Mouse (Mus musculus) hindbrain, postnatal 0 days (tissue): ENCODE measurements at regions not wholly inside any gene's neighbourhood (a gene's known extent, or its start where the extent isn't known, plus 50 kb on each side); places are given as distances from the start of the nearest gene placed in this dataset.
A peak's percentile ranks its signal among the peaks of the same experiment; 100 is the strongest.

Experiments used
- ATAC-seq: fragments of 200-750 bp; cut with Nextera tagmentation; 2 replicates; pipeline ENCODE4 v1.8.0; 2017; ENCODE audit warnings: mild to moderate bottlenecking, moderate TSS enrichment, moderate library complexity
- DNase-seq: peaks from one replicate; pipeline ENCODE4 v3.0.0-alpha.2; 2015; ENCODE audit warnings: low spot score
- H3K27ac ChIP-seq: fragments of 300-500 bp; sonication (generic); 2 replicates; pipeline ENCODE4 v1.5.1; 2014; ENCODE audit warnings: mild to moderate bottlenecking
- H3K27me3 ChIP-seq: fragments of 300-500 bp; sonication (generic); 2 replicates; pipeline ENCODE4 v1.6.1; 2014; ENCODE audit warnings: low read length, mixed read lengths; ENCODE audit not compliant: insufficient read depth
- H3K36me3 ChIP-seq: fragments of 300-500 bp; sonication (generic); 2 replicates; pipeline ENCODE4 v1.6.1; 2014; ENCODE audit warnings: low read length, mixed read lengths; ENCODE audit not compliant: insufficient read depth
- H3K4me1 ChIP-seq: fragments of 300-500 bp; sonication (generic); 2 replicates; pipeline ENCODE4 v1.6.1; 2014; ENCODE audit warnings: antibody characterized with exemption, low read length, mixed read lengths; ENCODE audit not compliant: insufficient read depth
- H3K4me2 ChIP-seq: fragments of 300-500 bp; sonication (generic); 2 replicates; pipeline ENCODE4 v1.6.1; 2014; ENCODE audit warnings: low read depth, mild to moderate bottlenecking, low read length, moderate library complexity, mixed read lengths
- H3K4me3 ChIP-seq: fragments of 300-500 bp; sonication (generic); 2 replicates; pipeline ENCODE4 v1.5.1; 2014; ENCODE audit warnings: low read length
- H3K9ac ChIP-seq: fragments of 300-500 bp; sonication (generic); replicated peaks from 2 replicates; pipeline ENCODE4 v1.6.1; 2014; ENCODE audit warnings: mild to moderate bottlenecking, low read length, moderate library complexity, mixed read lengths
- H3K9me3 ChIP-seq: fragments of 300-500 bp; sonication (generic); 2 replicates; pipeline ENCODE4 v1.6.1; 2016; ENCODE audit warnings: low read length, mixed read lengths
- CTCF ChIP-seq: IDR thresholded peaks from 2 replicates; pipeline ENCODE4 v1.5.1; 2016; ENCODE audit warnings: antibody characterized with exemption, control low read depth, low read depth
- WGBS: fragments of 180-500 bp; shearing (Covaris S2); extraction: QIAGEN DNeasy Blood & Tissue Kit; methylation state at CpG from one replicate; pipeline ENCODE4 v1.1.7; 2014; 5-methylcytosine and 5-hydroxymethylcytosine counted together

- no peak for ATAC-seq
- no peaks in the 10 kb centered on the region for H3K27me3 ChIP-seq
- WGBS, result 63% methylated on average over 3 of the region's 3 CpGs
Observed at GRCm38 (mm10) chr16:69800955-69801598, 62.5 kb downstream of the Speer2 start.

GRCm38 (mm10) chr16:69796299-69796698, 67.2 kb downstream of the Speer2 start:
- no peaks in the 10 kb centered on the region for H3K36me3 ChIP-seq
- H3K9me3 ChIP-seq, result no peaks in the 10 kb centered on the region
- DNase-seq, result peak; percentile 2
- 64% methylated on average over 5 of the region's 5 CpGs for WGBS
- no peaks in the 10 kb centered on the region for H3K27me3 ChIP-seq
- no peak overlapping the region for H3K4me3 ChIP-seq
- H3K9ac ChIP-seq, result no peak overlapping the region
- no peak for TF ChIP-seq CTCF
- H3K4me2 ChIP-seq, result no peak overlapping the region
- no peak overlapping the region for H3K27ac ChIP-seq
- no peak for ATAC-seq
- no peaks in the 10 kb centered on the region for H3K4me1 ChIP-seq

More at GRCm38 (mm10) chr16:69800955-69801598, 62.5 kb downstream of the Speer2 start:
- Histone ChIP-seq H3K9me3 (no peaks in the 10 kb centered on the region), H3K27ac (no peak overlapping the region), H3K9ac (no peak overlapping the region), H3K36me3 (no peaks in the 10 kb centered on the region), H3K4me3 (no peak overlapping the region), H3K4me2 (no peak overlapping the region), H3K4me1 (no peaks in the 10 kb centered on the region)
- no peak for TF ChIP-seq CTCF
- no peak for DNase-seq

- Histone ChIP-seq H3K27me3 (no peaks in the 10 kb centered on the region), H3K4me3 (no peak overlapping the region), H3K9me3 (no peaks in the 10 kb centered on the region), H3K27ac (no peak overlapping the region), H3K9ac (no peak overlapping the region), H3K4me1 (no peaks in the 10 kb centered on the region), H3K4me2 (no peak overlapping the region), H3K36me3 (no peaks in the 10 kb centered on the region)
- WGBS, result 87% methylated on average over 1 of the region's 1 CpGs
- DNase-seq (no peak), ATAC-seq (no peak)
- TF ChIP-seq CTCF, result no peak
Observed at GRCm38 (mm10) chr16:69790671-69791070, 72.9 kb downstream of the Speer2 start.

GRCm38 (mm10) chr16:69770768-69771167, 92.8 kb downstream of the Speer2 start:
- ATAC-seq (no peak), DNase-seq (no peak)
- H3K9ac ChIP-seq, result no peak overlapping the region
- H3K27me3 ChIP-seq, result no peaks in the 10 kb centered on the region
- no peak overlapping the region for H3K27ac ChIP-seq
- H3K4me2 ChIP-seq, result no peak overlapping the region
- no peaks in the 10 kb centered on the region for H3K36me3 ChIP-seq
- H3K9me3 ChIP-seq, result no peaks in the 10 kb centered on the region
- no peaks in the 10 kb centered on the region for H3K4me1 ChIP-seq
- no peak for TF ChIP-seq CTCF
- no peak overlapping the region for H3K4me3 ChIP-seq
- WGBS, result 83% methylated on average over 1 of the region's 1 CpGs
